Mouse (Mus musculus): ENCODE data around the gene Mrps23.

Gene Mrps23

GRCm38 (mm10) chr11:88213757-88214156, 9.6 kb downstream of the Mrps23 start:
- DNase-seq, result no peak

GRCm38 (mm10) chr11:88214881-88215831, 11.0 kb downstream of the Mrps23 start:
- DNase-seq, result no peak

DNA sequence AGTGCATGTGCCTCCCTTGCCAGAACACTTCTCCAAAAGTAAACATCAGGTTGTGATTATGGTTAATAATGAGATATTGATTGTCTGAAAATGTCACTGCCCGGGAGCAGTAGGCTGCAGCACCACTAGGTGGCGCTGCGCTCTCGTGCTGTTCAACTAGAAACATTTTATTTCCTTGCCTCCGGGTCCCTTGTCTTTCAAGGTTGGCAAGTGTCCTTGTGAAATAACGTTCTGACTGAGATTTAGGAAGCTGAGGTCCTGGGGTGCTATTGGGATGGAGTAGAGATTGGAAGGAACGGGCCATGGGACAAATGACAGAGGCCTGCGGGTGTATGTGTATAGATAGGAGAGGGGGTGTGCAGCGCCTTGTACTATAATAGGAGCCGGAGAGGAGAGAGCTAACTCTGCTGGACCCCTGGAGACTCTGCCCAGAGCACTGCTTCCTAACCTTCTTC, 12.1 kb downstream of the Mrps23 start:
- no peak for DNase-seq

DNA sequence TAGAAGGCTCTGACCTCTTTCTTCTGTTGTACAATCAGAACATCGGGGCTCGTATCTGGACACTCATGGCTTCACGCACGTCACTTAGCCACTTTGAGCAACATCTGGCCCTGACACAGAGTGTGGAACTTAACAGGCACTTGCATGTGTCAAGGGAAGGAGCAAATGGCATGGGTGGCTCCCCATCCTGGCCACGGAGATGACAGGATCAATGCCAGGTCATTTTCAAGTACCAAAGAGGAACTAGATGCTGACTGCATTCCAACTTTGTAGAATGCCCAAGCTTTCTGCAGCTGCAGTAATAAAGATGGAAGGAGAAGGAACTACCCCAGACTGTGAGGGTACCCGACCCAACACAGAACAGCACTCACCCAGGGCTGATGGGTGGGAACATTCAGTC, 14.0 kb downstream of the Mrps23 start:
- DNase-seq, result no peak

- no peak for DNase-seq
These were observed 14.4 kb downstream of the Mrps23 start for GRCm38 (mm10) chr11:88218586-88218985.

DNA sequence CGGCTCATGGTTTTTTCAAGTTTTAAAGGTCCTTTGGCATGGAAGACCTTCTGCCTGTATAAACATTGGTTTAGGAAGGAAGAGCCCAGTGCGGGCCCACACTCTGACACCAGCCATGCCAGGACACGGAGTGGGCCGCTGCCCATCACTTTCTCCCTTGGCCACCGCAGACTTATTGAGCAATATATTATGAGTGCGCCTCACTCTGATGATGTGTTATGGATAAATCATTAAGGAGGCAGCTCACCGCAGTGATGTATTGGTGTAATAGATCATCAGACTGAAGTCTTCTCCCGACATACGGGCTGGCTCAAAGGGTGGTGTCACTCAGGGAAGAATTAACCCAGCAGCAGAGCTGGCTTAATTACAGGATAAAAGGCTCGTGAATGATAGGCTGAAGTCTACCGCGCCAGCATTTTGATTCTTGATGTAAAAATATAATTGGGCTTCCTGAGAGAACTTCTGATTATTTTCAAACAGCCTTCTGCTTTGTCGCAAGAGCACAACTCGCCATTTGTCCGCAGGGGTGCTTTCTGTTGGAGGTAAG, 17.8 kb downstream of the Mrps23 start:
- DNase-seq, result no peak

GRCm38 (mm10) chr11:88227001-88227957, 23.1 kb downstream of the Mrps23 start:
- no peak for DNase-seq

DNA sequence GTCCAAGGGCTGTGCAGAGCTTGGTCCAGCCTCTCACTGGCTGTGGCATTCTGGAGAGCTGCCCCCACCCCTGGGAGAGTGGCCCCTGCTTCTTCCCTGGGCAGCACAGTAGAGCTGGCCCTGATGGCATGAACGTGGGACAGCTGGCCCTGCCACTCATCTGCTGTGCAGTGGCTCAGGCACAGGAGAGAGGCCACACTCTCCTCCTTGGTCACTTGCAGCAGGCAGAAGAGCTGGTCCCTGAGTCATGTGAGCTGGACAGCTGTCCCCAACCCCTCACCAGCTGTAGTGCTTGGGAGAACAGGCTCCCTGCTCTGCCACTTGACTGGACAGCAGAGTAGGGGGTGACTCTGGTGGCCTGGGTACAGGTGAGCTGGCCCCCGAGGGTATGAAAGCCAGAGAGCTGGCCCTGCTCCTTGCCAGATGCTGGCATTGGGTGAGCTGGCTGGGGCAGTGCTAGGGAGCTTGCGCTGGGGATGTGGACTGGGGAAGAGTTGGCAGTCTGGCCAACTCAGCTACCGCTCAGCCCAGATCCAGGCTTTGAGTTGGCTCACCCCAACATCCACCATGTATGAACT, 27.1 kb downstream of the Mrps23 start:
- no peak for DNase-seq

GRCm38 (mm10) chr11:88233528-88234427, 29.6 kb downstream of the Mrps23 start:
- peak in 1 of 2 experiments; percentile 31 for DNase-seq

GRCm38 (mm10) chr11:88234789-88235188, 30.6 kb downstream of the Mrps23 start:
- no peak for DNase-seq

DNA sequence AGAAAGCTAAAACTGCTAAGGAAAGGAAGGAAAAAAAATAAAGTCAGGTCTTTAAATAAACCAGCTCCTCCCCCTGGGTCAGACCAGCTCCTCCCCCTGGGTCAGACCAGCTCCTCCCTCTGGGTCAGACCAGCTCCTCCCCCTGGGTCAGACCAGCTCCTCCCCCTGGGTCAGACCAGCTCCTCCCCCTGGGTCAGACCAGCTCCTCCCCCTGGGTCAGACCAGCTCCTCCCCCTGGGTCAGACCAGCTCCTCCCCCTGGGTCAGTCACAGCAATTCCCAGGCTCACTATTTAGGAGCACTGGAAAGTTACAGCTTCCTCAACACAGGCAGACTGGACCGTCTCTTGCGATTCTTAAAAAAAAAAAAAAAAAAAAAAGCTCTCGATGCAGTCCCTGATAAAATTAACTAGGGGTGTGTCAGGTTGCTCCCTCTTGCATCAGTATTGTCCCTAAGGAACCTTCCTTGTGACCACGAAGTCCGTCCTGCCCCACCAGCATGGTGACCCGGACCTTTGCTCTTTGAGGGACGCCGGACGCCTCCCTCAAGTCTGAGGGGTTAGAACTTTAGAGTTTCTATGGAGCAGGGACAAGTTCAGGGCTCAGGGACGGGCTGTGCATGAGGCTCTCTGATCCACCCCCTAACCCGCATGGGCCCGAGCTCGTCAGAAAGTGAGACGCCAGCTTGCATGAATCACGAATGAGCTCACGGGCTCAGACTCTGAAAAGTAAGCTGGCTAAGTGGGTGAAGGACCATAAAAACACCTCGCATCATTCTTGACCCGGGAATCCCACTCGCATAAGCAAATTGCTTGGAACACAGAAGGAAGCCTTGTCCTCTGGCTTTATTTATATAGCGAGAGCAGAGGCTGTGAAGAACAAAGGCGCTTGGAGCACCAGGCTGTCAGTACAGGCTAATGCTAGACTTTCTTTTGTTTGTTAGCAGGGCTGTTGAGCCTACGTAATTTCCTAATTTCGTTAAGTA, 31.3 kb downstream of the Mrps23 start:
- no peak for DNase-seq

GRCm38 (mm10) chr11:88240275-88240674, 36.1 kb downstream of the Mrps23 start:
- DNase-seq, result no peak

DNA sequence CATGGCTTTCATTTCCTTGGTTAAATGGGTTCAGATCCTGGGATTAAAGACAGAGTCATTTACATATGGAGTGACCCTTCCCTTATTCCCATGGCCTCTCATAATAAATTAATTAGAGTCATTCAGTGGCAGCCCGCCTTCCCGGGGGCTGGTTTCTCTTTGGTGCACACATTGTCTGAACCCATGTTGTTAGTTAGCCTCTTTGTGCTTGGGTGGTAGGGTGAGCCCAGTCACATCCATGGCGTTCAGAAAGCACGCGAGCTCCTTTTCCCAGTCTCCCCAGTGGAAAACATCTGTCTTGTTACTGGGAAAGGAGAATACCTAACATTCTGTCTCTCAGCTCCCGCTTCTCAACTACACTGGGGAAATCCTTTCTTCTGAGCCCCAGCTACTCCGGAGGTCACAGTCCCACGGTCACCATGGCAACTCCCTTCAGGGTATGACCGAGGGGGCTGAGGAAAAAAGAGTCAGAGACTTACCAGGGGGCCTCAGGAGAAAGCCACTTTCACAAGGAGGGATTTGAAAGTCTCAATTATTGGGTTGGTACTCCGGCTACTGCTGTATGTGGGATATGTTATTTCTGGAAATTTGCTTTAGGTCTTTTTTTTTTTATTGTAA, 36.7 kb downstream of the Mrps23 start:
- DNase-seq, result no peak

GRCm38 (mm10) chr11:88241468-88242301, 37.5 kb downstream of the Mrps23 start:
- no peak for DNase-seq

DNA sequence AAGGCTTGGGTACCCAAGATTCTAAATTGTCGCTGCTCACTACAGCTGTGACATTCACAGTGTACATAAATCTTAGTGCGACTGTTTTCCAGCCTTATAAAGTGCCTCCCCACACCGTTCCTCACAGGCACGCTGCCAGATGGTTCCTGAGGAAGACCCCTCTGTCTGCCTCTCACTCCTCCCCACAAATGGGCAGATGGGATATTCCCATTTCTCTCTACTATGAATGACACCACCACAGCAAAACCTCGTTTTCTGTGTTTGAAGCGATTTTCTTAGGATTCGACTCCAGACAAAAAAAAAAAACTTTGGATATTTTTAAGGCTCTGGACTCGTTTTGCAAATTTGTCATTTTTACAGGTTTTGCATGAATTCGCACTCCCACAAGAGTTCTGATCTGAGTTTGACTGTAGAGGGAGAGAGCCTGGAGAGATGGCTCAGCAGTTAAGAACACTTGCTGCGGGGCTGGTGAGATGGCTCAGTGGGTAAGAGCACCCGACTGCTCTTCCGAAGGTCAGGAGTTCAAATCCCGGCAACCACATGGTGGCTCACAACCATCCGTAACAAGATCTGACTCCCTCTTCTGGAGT, 41.5 kb downstream of the Mrps23 start:
- no peak for DNase-seq

GRCm38 (mm10) chr11:88248636-88249035, 44.4 kb downstream of the Mrps23 start:
- no peak for DNase-seq

- DNase-seq, result no peak
These were observed 46.4 kb downstream of the Mrps23 start for GRCm38 (mm10) chr11:88250568-88250967.

- DNase-seq, result no peak
These were observed 47.1 kb downstream of the Mrps23 start for GRCm38 (mm10) chr11:88251295-88251694.
